Mouse (Mus musculus) MEL (cell line): ENCODE measurements at regions not wholly inside any gene's neighbourhood (a gene's known extent, or its start where the extent isn't known, plus 50 kb on each side); places are given as distances from the start of the nearest gene placed in this dataset.

Experiments used
- DNase-seq: peaks from one replicate; pipeline ENCODE4 v3.0.0; 2011; ENCODE audit warnings: low read depth, low spot score
- H3K27ac ChIP-seq: 2 replicates; pipeline ENCODE4 v1.5.1; 2012; ENCODE audit warnings: low read depth, mild to moderate bottlenecking, control low read depth, low read length, moderate library complexity; ENCODE audit not compliant: control insufficient read depth
- H3K27me3 ChIP-seq, 2 experiments: fragments of 150-350 bp in 1 of 2; sonication (generic) in 1 of 2; 2 replicates each; pipeline ENCODE4 v1.6.1; 2012; ENCODE audit warnings: low read length in 2 of 2, mild to moderate bottlenecking in 2 of 2, improper control_type of control experiment in 1 of 2, moderate library complexity in 1 of 2; ENCODE audit not compliant: insufficient read depth in 2 of 2, control insufficient read depth in 1 of 2
- H3K36me3 ChIP-seq, 2 experiments: 2 replicates each; pipeline ENCODE4 v1.6.1; 2012 to 2014; ENCODE audit warnings: low read length in 2 of 2, improper control_type of control experiment in 1 of 2, inconsistent platforms in 1 of 2, mild to moderate bottlenecking in 1 of 2; ENCODE audit not compliant: insufficient read depth in 2 of 2, control insufficient read depth in 1 of 2
- H3K4me1 ChIP-seq, 2 experiments: fragments of 150-350 bp in 1 of 2; sonication (generic) in 1 of 2; 2 replicates each; pipeline ENCODE4 v1.6.1; 2012; ENCODE audit warnings: low read length in 2 of 2, improper control_type of control experiment in 1 of 2, mild to moderate bottlenecking in 1 of 2; ENCODE audit not compliant: insufficient read depth in 2 of 2, control insufficient read depth in 1 of 2
- H3K4me3 ChIP-seq, 2 experiments: fragments of 150-350 bp in 1 of 2; sonication (generic) in 1 of 2; 2 replicates each; pipeline ENCODE4 v1.5.1; 2012; ENCODE audit warnings: low read depth in 2 of 2, low read length in 2 of 2, mild to moderate bottlenecking in 2 of 2, moderate library complexity in 2 of 2, control low read depth in 1 of 2, improper control_type of control experiment in 1 of 2; ENCODE audit not compliant: control insufficient read depth in 1 of 2, insufficient read depth in 1 of 2
- H3K79me2 ChIP-seq: 2 replicates; pipeline ENCODE4 v1.6.1; 2012; ENCODE audit warnings: mild to moderate bottlenecking, low read length, moderate library complexity; ENCODE audit not compliant: control insufficient read depth, poor library complexity, insufficient read depth
- H3K9ac ChIP-seq: 2 replicates; pipeline ENCODE4 v1.6.1; 2012; ENCODE audit warnings: low read depth, mild to moderate bottlenecking, control low read depth, low read length, moderate library complexity; ENCODE audit not compliant: control insufficient read depth, poor library complexity, severe bottlenecking
- H3K9me3 ChIP-seq: fragments of 150-350 bp; sonication (generic); replicated peaks from 2 replicates; pipeline ENCODE4 v1.6.1; 2012; ENCODE audit warnings: mild to moderate bottlenecking, low read length, improper control_type of control experiment, moderate library complexity; ENCODE audit not compliant: insufficient read depth
- CHD1 ChIP-seq: IDR thresholded peaks from 2 replicates; pipeline ENCODE4 v1.6.1; 2012; ENCODE audit warnings: low read depth, mild to moderate bottlenecking, inconsistent platforms, low read length, improper control_type of control experiment
- CHD2 ChIP-seq: IDR thresholded peaks from 2 replicates; pipeline ENCODE4 v1.6.1; 2011; ENCODE audit warnings: low read length, improper control_type of control experiment
- CTCF ChIP-seq, 3 experiments: IDR thresholded peaks in 2 of 3; conservative IDR thresholded peaks in 1 of 3; 2 replicates each; pipeline ENCODE4 v1.5.1; 2011 to 2012; ENCODE audit warnings: low read length in 3 of 3, low read depth in 2 of 3, mild to moderate bottlenecking in 2 of 3, improper control_type of control experiment in 1 of 3, inconsistent platforms in 1 of 3, mixed read lengths in 1 of 3, moderate library complexity in 1 of 3; ENCODE audit not compliant: control insufficient read depth in 1 of 3, insufficient read depth in 1 of 3, poor library complexity in 1 of 3, severe bottlenecking in 1 of 3
- EP300 ChIP-seq, 2 experiments: IDR thresholded peaks; 2 replicates each; pipeline ENCODE4 v1.6.1; 2011; ENCODE audit warnings: improper control_type of control experiment in 2 of 2, low read length in 2 of 2, low read depth in 1 of 2, mild to moderate bottlenecking in 1 of 2
- ETS1 ChIP-seq: IDR thresholded peaks from 2 replicates; pipeline ENCODE4 v1.6.1; 2012; ENCODE audit warnings: low read depth, mild to moderate bottlenecking, inconsistent platforms, low read length, improper control_type of control experiment, moderate library complexity
- GABPA ChIP-seq: IDR thresholded peaks from 2 replicates; pipeline ENCODE4 v1.6.1; 2012; ENCODE audit warnings: low read depth, mild to moderate bottlenecking, inconsistent platforms, low read length, improper control_type of control experiment, moderate library complexity
- GATA1 ChIP-seq: IDR thresholded peaks from 2 replicates; pipeline ENCODE4 v1.6.1; 2011; ENCODE audit warnings: low read depth, low read length, improper control_type of control experiment
- MAFK ChIP-seq: IDR thresholded peaks from 2 replicates; pipeline ENCODE4 v1.6.1; 2011; ENCODE audit warnings: low read depth, mild to moderate bottlenecking, low read length, improper control_type of control experiment, borderline replicate concordance
- MAX ChIP-seq: IDR thresholded peaks from 2 replicates; pipeline ENCODE4 v1.6.1; 2011; ENCODE audit warnings: low read length, improper control_type of control experiment
- MAZ ChIP-seq: IDR thresholded peaks from 2 replicates; pipeline ENCODE4 v1.6.1; 2012; ENCODE audit warnings: low read depth, mild to moderate bottlenecking, inconsistent platforms, low read length, improper control_type of control experiment
- MEF2A ChIP-seq: IDR thresholded peaks from 2 replicates; pipeline ENCODE4 v1.6.1; 2014; ENCODE audit warnings: low read depth, mild to moderate bottlenecking, inconsistent platforms, low read length, improper control_type of control experiment; ENCODE audit not compliant: poor library complexity, insufficient replicate concordance, severe bottlenecking; ENCODE audit errors: extremely low read depth
- MXI1 ChIP-seq: IDR thresholded peaks from 2 replicates; pipeline ENCODE4 v1.6.1; 2011; ENCODE audit warnings: mild to moderate bottlenecking, low read depth, low read length, improper control_type of control experiment
- NELFE ChIP-seq: IDR thresholded peaks from 2 replicates; pipeline ENCODE4 v1.6.1; 2011; ENCODE audit warnings: low read depth, low read length, improper control_type of control experiment
- NRF1 ChIP-seq: IDR thresholded peaks from 2 replicates; pipeline ENCODE4 v1.6.1; 2014; ENCODE audit warnings: low read depth, mild to moderate bottlenecking, inconsistent platforms, low read length, improper control_type of control experiment, moderate library complexity; ENCODE audit not compliant: poor library complexity, insufficient read depth, severe bottlenecking
- RAD21 ChIP-seq: IDR thresholded peaks from 2 replicates; pipeline ENCODE4 v1.6.1; 2011; ENCODE audit warnings: mild to moderate bottlenecking, low read depth, low read length, improper control_type of control experiment
- RCOR1 ChIP-seq: IDR thresholded peaks from 2 replicates; pipeline ENCODE4 v1.6.1; 2012; ENCODE audit warnings: low read depth, mild to moderate bottlenecking, inconsistent platforms, low read length, improper control_type of control experiment
- SIN3A ChIP-seq: IDR thresholded peaks from 2 replicates; pipeline ENCODE4 v1.6.1; 2012; ENCODE audit warnings: low read length, improper control_type of control experiment, inconsistent platforms
- SMC3 ChIP-seq: IDR thresholded peaks from 2 replicates; pipeline ENCODE4 v1.6.1; 2011; ENCODE audit warnings: low read depth, low read length, improper control_type of control experiment
- TAL1 ChIP-seq: IDR thresholded peaks from 2 replicates; pipeline ENCODE4 v1.6.1; 2012; ENCODE audit warnings: mild to moderate bottlenecking, inconsistent platforms, low read length, moderate library complexity, mixed read lengths
- TBP ChIP-seq: IDR thresholded peaks from 2 replicates; pipeline ENCODE4 v1.8.0; 2011; ENCODE audit warnings: low read depth, low read length, improper control_type of control experiment
- UBTF ChIP-seq: IDR thresholded peaks from 2 replicates; pipeline ENCODE4 v1.6.1; 2012; ENCODE audit warnings: low read depth, mild to moderate bottlenecking, inconsistent platforms, low read length, improper control_type of control experiment, moderate library complexity, borderline replicate concordance; ENCODE audit not compliant: insufficient read depth
- USF2 ChIP-seq, 2 experiments: IDR thresholded peaks; 2 replicates each; pipeline ENCODE4 v1.6.1; 2011 to 2012; ENCODE audit warnings: improper control_type of control experiment in 2 of 2, low read length in 2 of 2, borderline replicate concordance in 1 of 2, inconsistent platforms in 1 of 2, low read depth in 1 of 2, mild to moderate bottlenecking in 1 of 2; ENCODE audit not compliant: insufficient read depth in 1 of 2
- ZNF384 ChIP-seq: IDR thresholded peaks from 2 replicates; pipeline ENCODE4 v1.6.1; 2012; ENCODE audit warnings: low read depth, mild to moderate bottlenecking, inconsistent platforms, low read length, improper control_type of control experiment

DNA sequence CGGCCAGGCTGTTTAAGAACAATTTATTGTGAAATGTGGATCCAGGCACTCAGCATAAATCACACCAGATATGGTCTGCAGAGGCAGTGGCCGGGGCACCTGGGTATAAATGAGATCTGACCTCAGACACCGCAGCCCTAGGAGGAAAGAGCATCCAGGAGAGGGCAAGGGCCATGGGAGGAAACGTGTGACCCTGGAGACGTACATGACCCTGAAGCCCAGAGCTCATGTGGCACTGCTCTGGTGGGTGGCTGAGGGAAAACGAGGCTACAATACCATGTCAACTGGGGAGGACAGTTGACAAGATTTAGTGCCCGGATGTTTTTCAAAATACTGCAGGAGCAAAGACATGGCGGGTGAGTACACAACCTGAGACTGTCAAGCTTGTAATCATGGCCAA lies 93.0 kb downstream of the Cmc2 start:
- H3K9me3 ChIP-seq = no peaks in the 10 kb centered on the region
- H3K9ac ChIP-seq = no peak overlapping the region

DNA sequence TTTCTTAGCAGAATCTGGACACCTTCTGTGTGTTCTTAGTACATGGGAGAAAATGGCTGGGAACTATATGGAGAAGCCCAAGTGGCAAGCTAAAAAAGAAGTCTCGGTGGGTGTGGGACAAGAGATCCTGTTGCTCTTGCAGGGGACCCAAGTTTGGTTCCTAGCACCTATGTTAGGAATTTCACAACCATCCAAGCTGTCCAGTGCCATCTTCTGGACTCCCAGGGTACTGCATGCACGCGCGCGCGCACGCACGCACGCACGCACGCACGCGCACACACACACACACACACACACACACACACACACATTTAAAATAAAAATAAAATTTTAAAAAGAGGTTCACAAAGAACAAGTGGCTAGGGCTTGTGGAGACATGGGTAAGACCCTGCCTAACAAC lies 94.1 kb downstream of the Cmc2 start:
- Histone ChIP-seq H3K4me1 (no peaks in the 10 kb centered on the region), H3K27ac (no peak overlapping the region), H3K79me2 (no peaks in the 10 kb centered on the region), H3K9me3 (no peaks in the 10 kb centered on the region), H3K27me3 (no peaks in the 10 kb centered on the region), H3K9ac (no peak overlapping the region), H3K4me3 (no peak overlapping the region), H3K36me3 (no peaks in the 10 kb centered on the region)
- TF ChIP-seq ZNF384 = no peak
- TF ChIP-seq GABPA = no peak
- no peak for TF ChIP-seq NELFE
- no peak for TF ChIP-seq TAL1
- TF ChIP-seq UBTF = no peak
- no peak for TF ChIP-seq EP300 (IDR thresholded peaks at IDR 0.05; ENCODE audit: low read depth in 1 of 2, low read length in 2 of 2)
- TF ChIP-seq MXI1 = no peak
- no peak for TF ChIP-seq CHD2
- TF ChIP-seq RAD21 = no peak
- TF ChIP-seq SMC3 = no peak
- no peak for TF ChIP-seq MAZ
- TF ChIP-seq MAX = no peak
- no peak for DNase-seq

More for the DNA sequence above, 93.0 kb downstream of the Cmc2 start:
- H3K27ac ChIP-seq = no peak overlapping the region
- TF ChIP-seq NELFE (no peak), UBTF (no peak), GATA1 (no peak), MAX (no peak), USF2 (IDR thresholded peaks at IDR 0.05; ENCODE audit: borderline replicate concordance in 1 of 2, insufficient read depth in 1 of 2, low read depth in 1 of 2, low read length in 2 of 2) (no peak), CTCF (IDR thresholded peaks at IDR 0.05 in 2 of 3, conservative IDR thresholded peaks at IDR 0.05 in 1 of 3; ENCODE audit: control insufficient read depth in 1 of 3, insufficient read depth in 1 of 3, low read depth in 2 of 3, low read length in 3 of 3, poor library complexity in 1 of 3, severe bottlenecking in 1 of 3) (no peak), MAFK (no peak), TBP (no peak), GABPA (no peak), RCOR1 (no peak), SIN3A (no peak), RAD21 (no peak), ETS1 (no peak), MEF2A (no peak), CHD1 (no peak), NRF1 (no peak), EP300 (IDR thresholded peaks at IDR 0.05; ENCODE audit: low read depth in 1 of 2, low read length in 2 of 2) (no peak)
- TF ChIP-seq, all 39 proteins: peak for 0
- DNase-seq = no peak
- Histone ChIP-seq H3K79me2 (no peaks in the 10 kb centered on the region), H3K4me1 (no peaks in the 10 kb centered on the region), H3K4me3 (no peak overlapping the region), H3K36me3 (no peaks in the 10 kb centered on the region), H3K27me3 (no peaks in the 10 kb centered on the region)
